Mouse (Mus musculus) lung, embryonic 14.5 days (tissue): ENCODE results near the gene Pacrg. TPM values are rescaled to one million over a fixed set of nuclear protein-coding genes. Genes with fewer than 3 reads are reported as not detected.

Experiments
- ATAC-seq: fragments of 200-750 bp; cut with Nextera tagmentation; 2 replicates; pipeline ENCODE4 v1.8.0; 2017; ENCODE audit warnings: mild to moderate bottlenecking, moderate TSS enrichment, moderate library complexity; ENCODE audit not compliant: insufficient read depth
- DNase-seq: peaks from one replicate; pipeline ENCODE4 v3.0.0-alpha.2; 2015
- H3K27ac ChIP-seq: fragments of 300-500 bp; sonication (generic); 2 replicates; pipeline ENCODE4 v1.5.1; 2014; ENCODE audit warnings: low read depth, mild to moderate bottlenecking, moderate library complexity
- H3K27me3 ChIP-seq: fragments of 300-500 bp; sonication (generic); 2 replicates; pipeline ENCODE4 v1.6.1; 2014; ENCODE audit warnings: low read length, control low read depth; ENCODE audit not compliant: insufficient read depth
- H3K36me3 ChIP-seq: fragments of 300-500 bp; sonication (generic); 2 replicates; pipeline ENCODE4 v1.6.1; 2014; ENCODE audit warnings: control low read depth; ENCODE audit not compliant: insufficient read depth
- H3K4me1 ChIP-seq: fragments of 300-500 bp; sonication (generic); 2 replicates; pipeline ENCODE4 v1.6.1; 2014; ENCODE audit warnings: antibody characterized with exemption, control low read depth; ENCODE audit not compliant: insufficient read depth
- H3K4me2 ChIP-seq: fragments of 300-500 bp; sonication (generic); 2 replicates; pipeline ENCODE4 v1.6.1; 2014; ENCODE audit warnings: mild to moderate bottlenecking
- H3K4me3 ChIP-seq: fragments of 300-500 bp; sonication (generic); 2 replicates; pipeline ENCODE4 v1.5.1; 2014; ENCODE audit warnings: low read depth, low read length
- H3K9ac ChIP-seq: fragments of 300-500 bp; sonication (generic); 2 replicates; pipeline ENCODE4 v1.6.1; 2014
- H3K9me3 ChIP-seq: fragments of 300-500 bp; sonication (generic); 2 replicates; pipeline ENCODE4 v1.6.1; 2016; ENCODE audit warnings: low read depth, low read length, control low read depth
- CTCF ChIP-seq: IDR thresholded peaks from 2 replicates; pipeline ENCODE4 v1.5.1; 2016; ENCODE audit warnings: antibody characterized with exemption, low read depth
- WGBS: fragments of 180-500 bp; shearing (Covaris S2); extraction: QIAGEN DNeasy Blood & Tissue Kit; methylation state at CpG from one replicate; pipeline ENCODE4 v1.1.7; 2014; 5-methylcytosine and 5-hydroxymethylcytosine counted together
- polyA plus RNA-seq: library from polyadenylated mRNA; unstranded; fragments of >200 nt; fragmentation: Nextera tagmentation; extraction: Ambion mirVana; gene quantifications from 2 replicates; pipeline ENCODE4 v1.2.1, GENCODE M21; 2014

The Pacrg gene
- polyA plus RNA-seq, 1 experiment from 2014 or later: 2.2 TPM

DNA sequence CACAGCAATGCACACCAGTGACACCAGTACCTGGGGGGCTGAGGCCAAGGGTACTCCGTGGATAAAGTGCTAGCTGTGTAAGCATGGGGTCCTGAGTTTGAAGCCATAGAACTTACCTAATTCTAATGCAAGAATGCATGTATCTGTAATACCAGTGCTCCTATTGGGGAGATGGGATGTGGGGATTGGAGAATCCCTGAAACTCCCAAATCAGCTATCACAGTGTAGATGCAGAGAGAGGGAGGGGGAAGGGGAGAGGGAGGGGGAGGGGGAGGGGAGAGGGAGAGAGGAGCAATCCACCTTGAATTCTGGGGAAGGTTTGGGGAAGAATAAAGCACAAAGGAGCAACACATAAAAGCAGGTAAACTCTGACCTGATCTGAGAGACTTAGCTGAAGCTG is 405.2 kb downstream of the Pacrg start:
- whole genome bisulfite sequencing: 50% methylated on average over 1 of the region's 1 CpGs
- H3K4me1 ChIP-seq: no peaks in the 10 kb centered on the region
- H3K4me2 ChIP-seq: no peak overlapping the region
- H3K36me3 ChIP-seq: no peaks in the 10 kb centered on the region
- no peak overlapping the region for H3K27ac ChIP-seq
- no peak for ATAC-seq
- DNase-seq: no peak
- TF ChIP-seq CTCF: no peak
- no peaks in the 10 kb centered on the region for H3K9me3 ChIP-seq
- no peak overlapping the region for H3K9ac ChIP-seq
- H3K27me3 ChIP-seq: no peaks in the 10 kb centered on the region
- no peak overlapping the region for H3K4me3 ChIP-seq

DNA sequence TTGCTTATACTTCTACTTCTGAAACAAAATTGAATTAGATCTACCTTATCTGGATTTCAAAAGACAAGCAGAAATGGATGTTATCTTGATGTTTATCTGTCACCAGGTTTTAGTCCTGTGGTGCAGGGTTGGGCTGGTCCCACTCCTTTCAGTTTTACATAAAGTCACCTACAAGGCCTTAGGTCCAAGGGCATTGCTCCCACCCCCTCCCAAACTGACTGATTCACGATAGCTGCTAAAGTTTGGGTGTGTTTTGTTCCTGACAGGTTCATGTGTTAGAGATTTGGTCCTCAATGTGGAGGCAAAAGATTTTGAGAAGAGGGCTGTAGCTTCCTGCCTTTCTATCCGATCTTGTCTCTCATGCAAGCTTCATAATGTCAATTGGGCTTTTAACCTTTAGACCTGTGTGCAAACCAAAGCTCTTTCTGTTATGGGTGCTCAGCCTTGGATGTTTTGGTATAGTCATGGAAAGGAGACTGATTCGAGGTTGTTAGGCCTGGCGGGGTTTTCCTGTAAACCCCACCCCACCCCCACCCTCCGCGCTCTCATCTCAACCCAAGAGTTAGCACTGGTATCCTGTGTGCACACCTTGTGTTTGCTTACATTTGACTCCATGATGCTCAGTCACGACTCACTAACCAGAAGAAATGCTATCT is 407.5 kb downstream of the Pacrg start:
- Histone ChIP-seq H3K4me3 (no peak overlapping the region), H3K4me2 (no peak overlapping the region), H3K9me3 (no peaks in the 10 kb centered on the region), H3K27me3 (no peaks in the 10 kb centered on the region), H3K4me1 (no peaks in the 10 kb centered on the region), H3K27ac (no peak overlapping the region), H3K36me3 (no peaks in the 10 kb centered on the region), H3K9ac (no peak overlapping the region)
- WGBS: 85% methylated on average over 7 of the region's 7 CpGs
- DNase-seq (no peak), ATAC-seq (no peak)
- no peak for TF ChIP-seq CTCF

GRCm38 (mm10) chr17:10431849-10432524 is 408.1 kb downstream of the Pacrg start:
- Histone ChIP-seq H3K36me3 (no peaks in the 10 kb centered on the region), H3K4me3 (no peak overlapping the region), H3K27me3 (no peaks in the 10 kb centered on the region), H3K9me3 (no peaks in the 10 kb centered on the region), H3K27ac (no peak overlapping the region), H3K9ac (no peak overlapping the region), H3K4me1 (no peaks in the 10 kb centered on the region), H3K4me2 (no peak overlapping the region)
- DNase-seq: no peak
- TF ChIP-seq CTCF: no peak
- 58% methylated on average over 6 of the region's 6 CpGs for WGBS
- ATAC-seq: no peak

DNA sequence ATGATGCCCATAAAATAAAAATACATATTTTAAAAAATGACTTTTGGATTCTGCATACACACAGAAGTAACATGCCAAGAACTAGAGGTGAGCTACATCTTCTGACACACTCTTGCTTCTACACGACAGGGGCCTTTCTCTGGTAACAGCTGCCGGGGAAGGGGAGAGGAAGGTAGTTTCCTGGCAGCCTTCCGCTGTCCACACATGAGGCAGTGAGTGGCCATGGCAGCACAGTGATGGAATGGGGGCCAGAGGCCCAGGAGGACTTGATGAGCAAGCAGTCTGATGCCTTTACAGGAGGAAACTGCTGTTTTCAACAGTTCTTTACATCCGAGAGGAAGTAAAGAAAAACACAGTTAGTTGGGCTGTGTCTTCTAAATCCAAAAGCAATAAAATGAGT is 409.3 kb downstream of the Pacrg start:
- H3K9me3 ChIP-seq: no peaks in the 10 kb centered on the region
- no peak overlapping the region for H3K9ac ChIP-seq
- H3K4me1 ChIP-seq: no peaks in the 10 kb centered on the region
- no peak overlapping the region for H3K4me3 ChIP-seq
- TF ChIP-seq CTCF: no peak
- ATAC-seq (no peak), DNase-seq (no peak)
- H3K4me2 ChIP-seq: no peak overlapping the region
- no peak overlapping the region for H3K27ac ChIP-seq
- H3K36me3 ChIP-seq: no peaks in the 10 kb centered on the region
- 68% methylated on average over 4 of the region's 4 CpGs for WGBS
- H3K27me3 ChIP-seq: no peaks in the 10 kb centered on the region

GRCm38 (mm10) chr17:10429406-10429805 is 410.7 kb downstream of the Pacrg start:
- no peaks in the 10 kb centered on the region for H3K4me1 ChIP-seq
- H3K4me3 ChIP-seq: no peak overlapping the region
- H3K4me2 ChIP-seq: no peak overlapping the region
- no peaks in the 10 kb centered on the region for H3K27me3 ChIP-seq
- H3K9ac ChIP-seq: no peak overlapping the region
- no peak overlapping the region for H3K27ac ChIP-seq
- DNase-seq (no peak), ATAC-seq (no peak)
- H3K36me3 ChIP-seq: no peaks in the 10 kb centered on the region
- 83% methylated on average over 11 of the region's 11 CpGs for WGBS
- TF ChIP-seq CTCF: no peak
- H3K9me3 ChIP-seq: no peaks in the 10 kb centered on the region

DNA sequence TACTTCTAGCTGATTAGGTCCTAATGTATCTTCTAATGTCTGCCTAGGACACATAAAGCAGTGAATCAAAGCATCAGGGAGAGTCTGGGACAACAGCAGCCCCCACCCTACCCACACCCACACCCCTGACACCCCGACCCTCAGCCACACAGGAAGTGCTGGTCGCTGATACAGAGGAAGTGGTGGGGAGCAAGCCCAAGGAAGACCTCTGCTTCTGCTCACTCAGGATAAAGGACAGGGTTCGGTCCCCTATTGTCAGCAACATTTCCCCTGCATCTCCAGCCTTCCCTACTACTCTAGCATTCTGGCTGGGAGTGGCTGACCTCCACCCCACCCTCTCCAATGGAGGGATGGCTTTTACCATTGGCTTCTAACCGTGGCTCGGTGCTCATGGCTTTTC is 414.8 kb downstream of the Pacrg start:
- WGBS: 66% methylated on average over 5 of the region's 5 CpGs
- no peak for ATAC-seq

GRCm38 (mm10) chr17:10417558-10418253 is 422.4 kb downstream of the Pacrg start:
- DNase-seq: no peak
- Histone ChIP-seq H3K4me3 (no peak overlapping the region), H3K4me1 (0 out of 2 replicates have a peak, but pooled peaks cover 3% of the 10 kb centered on the region), H3K9me3 (no peaks in the 10 kb centered on the region), H3K27me3 (no peaks in the 10 kb centered on the region), H3K27ac (no peak overlapping the region), H3K9ac (no peak overlapping the region), H3K36me3 (no peaks in the 10 kb centered on the region), H3K4me2 (no peak overlapping the region)
- ATAC-seq: no peak
- 76% methylated on average over 7 of the region's 7 CpGs for WGBS
- TF ChIP-seq CTCF: no peak

More for the DNA sequence above, 414.8 kb downstream of the Pacrg start:
- TF ChIP-seq CTCF: no peak
- Histone ChIP-seq H3K9ac (no peak overlapping the region), H3K4me3 (no peak overlapping the region), H3K36me3 (no peaks in the 10 kb centered on the region), H3K9me3 (no peaks in the 10 kb centered on the region), H3K27me3 (no peaks in the 10 kb centered on the region), H3K4me1 (no peaks in the 10 kb centered on the region), H3K4me2 (no peak overlapping the region), H3K27ac (no peak overlapping the region)
- DNase-seq: no peak
